Mouse (Mus musculus): ENCODE results near the gene Ift88.

- TF ChIP-seq CTCF (IDR thresholded peaks at IDR 0.05; ENCODE audit: low read depth) (no peak), EP300 (IDR thresholded peaks at IDR 0.05; ENCODE audit: low read depth) (no peak)
These were observed 123.2 kb downstream of the Ift88 start for GRCm38 (mm10) chr14:57547062-57547461.
